Mouse (Mus musculus) brown adipose tissue, adult 24 weeks (tissue): Measurements from ENCODE around the gene Asna1. TPM values are rescaled to one million over a fixed set of nuclear protein-coding genes. Genes with fewer than 3 reads are reported as not detected.
A peak's percentile ranks its signal among the peaks of the same experiment; 100 is the strongest.

ENCODE experiments used
- H3K27ac ChIP-seq: fragments of 200-500 bp; replicated peaks from 2 replicates; pipeline ENCODE4 v1.5.1; 2012; ENCODE audit warnings: low read depth, mild to moderate bottlenecking, low read length
- H3K4me1 ChIP-seq: fragments of 200-500 bp; 2 replicates; pipeline ENCODE4 v1.6.1; 2012; ENCODE audit warnings: low read length, mixed read lengths; ENCODE audit not compliant: control insufficient read depth, insufficient read depth, insufficient read length
- H3K4me3 ChIP-seq: fragments of 200-500 bp; 2 replicates; pipeline ENCODE4 v1.5.1; 2012; ENCODE audit warnings: low read depth, mild to moderate bottlenecking, low read length, moderate library complexity; ENCODE audit not compliant: insufficient read depth
- polyA plus RNA-seq: library from polyadenylated mRNA; stranded (reverse); fragments of >200 nt; gene quantifications from 2 replicates; pipeline ENCODE4 v1.2.4, GENCODE M21; 2012; ENCODE audit not compliant: missing spikeins, insufficient read depth, insufficient read length

Gene Asna1
- polyA plus RNA-seq, 1 experiment = 113 TPM

DNA sequence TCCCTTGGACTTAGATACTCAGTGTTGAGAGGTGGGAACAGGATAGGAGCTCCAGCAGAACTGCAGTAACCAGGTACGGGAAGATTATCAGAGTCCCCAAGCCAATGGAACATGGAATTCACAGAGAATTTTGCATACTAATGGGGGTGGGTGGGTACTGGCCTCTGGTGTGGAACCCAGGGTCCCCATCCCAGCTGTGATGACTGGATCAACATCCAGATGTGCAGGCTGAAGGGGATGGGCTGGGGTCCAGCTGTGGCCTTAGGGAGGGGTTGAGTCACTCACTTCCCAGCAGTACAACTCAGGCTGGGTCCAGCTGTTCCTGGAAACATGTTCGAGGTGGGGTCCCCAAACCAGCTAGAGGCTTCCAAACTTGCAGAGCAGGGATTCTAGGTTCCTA, 37.2 kb downstream of the Asna1 start:
- Histone ChIP-seq H3K4me3 (no peak overlapping the region), H3K4me1 (peaks cover 8% of the 10 kb centered on the region), H3K27ac (no peak overlapping the region)

- H3K4me3 ChIP-seq = no peak overlapping the region
These were observed 37.7 kb downstream of the Asna1 start for GRCm38 (mm10) chr8:84987388-84987787.

GRCm38 (mm10) chr8:84986379-84986945, 38.6 kb downstream of the Asna1 start:
- peak overlapping the region; percentile 62 for H3K4me3 ChIP-seq
- peak overlapping the region; percentile 80 for H3K27ac ChIP-seq
- H3K4me1 ChIP-seq = peaks cover 8% of the 10 kb centered on the region

More at GRCm38 (mm10) chr8:84987388-84987787, 37.7 kb downstream of the Asna1 start:
- Histone ChIP-seq H3K27ac (no peak overlapping the region), H3K4me1 (peaks cover 8% of the 10 kb centered on the region)

- peak overlapping the region; percentile 80 for H3K27ac ChIP-seq
- H3K4me1 ChIP-seq = peaks cover 13% of the 10 kb centered on the region
- H3K4me3 ChIP-seq = peak overlapping the region; percentile 62
These were observed 39.2 kb downstream of the Asna1 start for GRCm38 (mm10) chr8:84985684-84986378.

DNA sequence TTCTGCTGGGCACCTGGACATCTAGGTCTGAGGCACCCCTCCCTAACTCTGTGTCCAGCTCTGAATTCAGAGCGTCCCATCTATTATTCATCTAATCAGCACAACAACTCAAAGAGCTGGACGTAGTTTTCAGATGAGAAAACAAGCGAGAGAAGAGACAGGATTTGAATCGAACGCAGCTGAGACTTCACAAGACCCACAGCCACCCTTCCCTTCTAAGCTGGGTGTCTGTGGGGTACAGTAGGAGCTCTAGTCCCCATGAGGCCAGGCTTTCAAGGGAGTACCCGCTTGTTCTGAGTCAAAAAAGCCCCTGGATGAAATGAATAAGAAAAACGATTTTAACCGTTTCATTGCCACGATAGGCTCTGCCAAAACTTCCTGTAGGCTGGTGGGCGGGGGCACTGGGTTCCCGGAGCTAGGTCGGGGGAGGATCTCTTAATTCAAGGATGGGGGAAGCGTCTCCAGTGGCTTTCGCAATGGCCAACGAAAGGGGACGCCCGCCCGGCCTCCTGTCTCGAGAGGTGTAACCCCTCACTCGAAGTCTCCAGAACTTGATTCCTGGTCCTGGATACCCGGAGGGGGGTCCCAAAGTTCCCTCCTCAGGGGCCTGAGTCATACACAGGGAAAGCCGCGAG, 39.9 kb downstream of the Asna1 start:
- Histone ChIP-seq H3K4me1 (peaks cover 16% of the 10 kb centered on the region), H3K27ac (peak overlapping the region; percentile 80), H3K4me3 (peak overlapping the region; percentile 62)

- Histone ChIP-seq H3K4me3 (peak overlapping the region; percentile 62), H3K4me1 (peaks cover 16% of the 10 kb centered on the region), H3K27ac (peak overlapping the region; percentile 80)
These were observed 40.6 kb downstream of the Asna1 start for GRCm38 (mm10) chr8:84984294-84985048.

DNA sequence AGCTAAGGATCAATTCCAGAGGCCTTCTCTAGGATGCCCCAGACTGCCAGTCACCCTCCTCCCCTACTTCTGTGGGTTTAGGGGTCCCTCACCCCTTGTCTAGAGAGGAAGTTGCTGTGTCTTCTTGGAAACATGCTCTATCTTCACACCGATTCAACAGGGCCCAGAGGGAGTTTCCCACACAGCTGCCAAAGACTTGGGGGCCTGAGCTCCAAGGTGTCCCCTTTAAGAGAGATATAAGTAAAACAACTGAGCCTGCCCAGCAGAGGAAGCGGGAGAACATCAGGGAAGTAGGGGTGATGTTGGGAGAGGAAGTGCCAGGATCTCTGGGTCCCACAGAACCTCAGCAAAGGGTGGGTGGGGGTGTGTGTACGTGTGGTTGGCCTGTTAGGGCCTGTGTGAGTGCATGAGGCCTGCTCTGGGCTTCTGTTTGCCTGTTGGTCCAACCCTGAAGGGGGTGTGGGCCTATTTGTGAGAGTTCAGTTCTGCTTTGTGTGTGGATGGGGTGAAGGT, 42.5 kb downstream of the Asna1 start:
- Histone ChIP-seq H3K4me1 (peaks cover 16% of the 10 kb centered on the region), H3K4me3 (no peak overlapping the region), H3K27ac (peak overlapping the region; percentile 39; the same call in 1 of the 2 replicates)

- Histone ChIP-seq H3K4me3 (no peak overlapping the region), H3K4me1 (peaks cover 16% of the 10 kb centered on the region), H3K27ac (peak overlapping the region; percentile 39; the same call in 1 of the 2 replicates)
These were observed 43.2 kb downstream of the Asna1 start for GRCm38 (mm10) chr8:84981644-84982498.

DNA sequence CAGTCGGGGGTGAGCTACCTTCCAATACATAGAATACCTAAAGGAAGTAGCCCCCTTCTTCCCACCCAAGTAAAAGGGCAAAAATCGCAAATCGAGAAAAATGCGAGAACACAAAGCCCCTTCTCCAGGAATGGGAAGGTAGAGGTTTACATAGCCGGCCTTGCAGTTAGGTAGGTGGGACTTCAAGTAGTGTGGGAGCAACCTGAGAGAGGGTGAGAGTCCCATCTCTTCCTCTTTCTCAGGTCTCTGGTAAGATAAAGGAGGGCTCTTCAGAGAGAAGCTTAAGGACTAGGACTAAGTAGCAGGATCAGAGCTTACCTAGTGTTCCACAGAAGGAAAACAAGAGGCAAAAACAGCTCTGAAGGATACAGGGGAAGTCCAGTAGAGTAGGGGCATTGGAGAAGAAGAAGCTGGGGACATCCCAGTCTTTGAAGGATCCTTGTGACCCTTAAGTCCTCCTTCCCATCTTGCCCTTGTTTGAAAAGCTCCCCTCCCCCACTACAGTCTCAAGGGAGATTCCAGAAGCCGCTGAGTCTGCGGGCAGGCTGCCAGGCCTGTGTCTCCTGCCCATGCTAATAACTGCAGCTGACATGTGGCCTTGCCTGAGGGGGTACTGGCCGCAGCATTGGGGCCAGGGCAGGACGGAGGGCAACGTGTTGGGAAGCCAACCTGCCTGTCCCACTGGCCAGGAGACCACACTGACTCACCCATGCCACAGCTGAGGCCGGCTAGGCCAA, 44.3 kb downstream of the Asna1 start:
- Histone ChIP-seq H3K4me3 (peak overlapping the region; percentile 55), H3K4me1 (peaks cover 16% of the 10 kb centered on the region), H3K27ac (peak overlapping the region; percentile 79)

- peak overlapping the region; percentile 55 for H3K4me3 ChIP-seq
- peaks cover 13% of the 10 kb centered on the region for H3K4me1 ChIP-seq
- peak overlapping the region; percentile 97 for H3K27ac ChIP-seq
These were observed 45.3 kb downstream of the Asna1 start for GRCm38 (mm10) chr8:84979599-84980421.

DNA sequence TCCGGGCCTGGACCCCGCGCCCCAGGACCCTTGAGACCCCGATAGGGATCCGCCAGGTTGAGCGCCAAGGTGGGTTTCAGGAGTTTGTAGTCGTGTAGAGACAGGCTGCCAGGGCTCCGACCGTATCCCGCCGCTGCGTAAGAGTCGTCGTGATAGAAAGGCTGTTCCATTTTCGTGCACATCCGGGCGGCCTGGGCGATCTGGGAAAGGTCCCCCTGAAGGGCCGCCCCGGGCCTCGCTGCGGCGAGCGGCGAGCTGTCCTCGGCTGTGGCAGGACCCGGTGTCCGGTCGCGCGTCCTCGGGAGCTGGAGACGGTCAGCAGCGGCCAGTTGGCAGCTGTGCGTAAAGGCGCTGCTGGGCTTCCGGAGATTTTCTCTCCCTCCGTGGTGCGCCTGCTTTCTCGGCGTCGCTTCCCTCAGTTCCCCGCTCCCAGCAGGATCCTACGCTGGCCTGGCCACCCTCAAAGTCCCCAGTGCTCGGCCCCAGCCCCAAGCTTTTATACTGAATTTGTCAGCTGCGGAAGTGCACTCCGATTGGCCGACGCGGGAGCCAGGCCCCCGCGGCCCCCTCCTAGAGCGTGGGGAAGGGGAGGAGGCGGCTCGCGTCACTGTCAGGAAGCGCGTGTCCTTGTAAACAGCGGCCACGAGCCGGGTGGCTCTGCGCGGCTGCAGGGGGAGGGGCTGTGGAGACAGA, 46.7 kb downstream of the Asna1 start, which contains the start of gene Junb:
Gene Junb, minus strand, starts transcription at position 471 of the 693 bp plus-strand sequence.
- Histone ChIP-seq H3K4me1 (peaks cover 11% of the 10 kb centered on the region), H3K4me3 (peak within 1 kb of the TSS; percentile 83), H3K27ac (peak within 1 kb of the TSS; percentile 97)

GRCm38 (mm10) chr8:84977435-84978247, 47.4 kb downstream of the Asna1 start:
- peaks cover 11% of the 10 kb centered on the region for H3K4me1 ChIP-seq
- peak overlapping the region; percentile 83 for H3K4me3 ChIP-seq
- peak overlapping the region; percentile 92 for H3K27ac ChIP-seq
